Mouse (Mus musculus): ENCODE measurements around the gene Ccin. TPM values are rescaled to one million over a fixed set of nuclear protein-coding genes. Genes with fewer than 3 reads are reported as not detected.

Gene Ccin
- total and polyA plus RNA-seq, 3 experiments = not detected

GRCm38 (mm10) chr4:43965856-43966535 is 17.3 kb upstream of the Ccin start:
- Histone ChIP-seq H3K4me1 (ENCODE audit: control insufficient read depth in 1 of 2, insufficient read depth in 2 of 2) (peaks cover 46 to 93% of the 10 kb centered on the region in 2 experiments), H3K79me2 (replicated peaks; ENCODE audit: control insufficient read depth, extremely low read depth, insufficient read depth, poor library complexity, severe bottlenecking) (no peaks in the 10 kb centered on the region; the same call in 1 of the 2 replicates), H3K4me2 (ENCODE audit: insufficient read depth, low read depth, poor library complexity, severe bottlenecking) (no peak overlapping the region), H3K27ac (ENCODE audit: insufficient read depth, low read depth) (peak overlapping the region; percentile 11; the same call in 1 of the 2 replicates), H3K9me3 (replicated peaks; ENCODE audit: low read length) (no peaks in the 10 kb centered on the region), H3K27me3 (replicated peaks) (no peaks in the 10 kb centered on the region), H3K36me3 (replicated peaks in 1 of 2; ENCODE audit: control insufficient read depth in 1 of 2, insufficient read depth in 1 of 2, low read length in 1 of 2) (peaks cover 9 to 58% of the 10 kb centered on the region in 2 experiments), H3K4me3 (replicated peaks in 1 of 3; ENCODE audit: low read depth in 2 of 3, low read length in 2 of 3, poor library complexity in 1 of 3) (peak overlapping the region in 1 of 3 experiments; percentile 9), H3K9ac (ENCODE audit: insufficient read depth, low read depth) (no peak overlapping the region)
- DNase-seq (ENCODE audit: extremely low read depth) = no peak
- dilution Hi-C loops (cut with MboI; ENCODE audit: extremely low pct_ligation_motif_present, extremely low pct_unique_long_range_greater_than_20kb, low sequenced_read_pairs) (no loop called here), in situ Hi-C loops (cut with MboI; ENCODE audit: low pct_ligation_motif_present, low pct_unique_long_range_greater_than_20kb, low sequenced_read_pairs) (no loop called here)
- TF ChIP-seq KAT2A (IDR thresholded peaks at IDR 0.05; ENCODE audit: insufficient replicate concordance, low read length) (no peak), ZC3H11A (IDR thresholded peaks at IDR 0.05; ENCODE audit: low read depth, low read length) (no peak), JUN (IDR thresholded peaks at IDR 0.05; ENCODE audit: insufficient read depth, low read depth, low read length) (no peak), MXI1 (IDR thresholded peaks at IDR 0.05; ENCODE audit: low read depth, low read length) (no peak), ZNF384 (IDR thresholded peaks at IDR 0.05; ENCODE audit: low read depth, low read length) (no peak), MAFK (IDR thresholded peaks at IDR 0.05; ENCODE audit: insufficient replicate concordance, low read length) (no peak), TCF12 (IDR thresholded peaks at IDR 0.05; ENCODE audit: low read depth, low read length) (no peak), POLR2A (IDR thresholded peaks at IDR 0.05; ENCODE audit: low read depth, low read length) (no peak), RAD21 (IDR thresholded peaks at IDR 0.05; ENCODE audit: low read depth, low read length) (no peak), BHLHE40 (IDR thresholded peaks at IDR 0.05; ENCODE audit: low read depth, low read length) (no peak)

GRCm38 (mm10) chr4:43968650-43969049 is 14.6 kb upstream of the Ccin start:
- H3K79me2 ChIP-seq (replicated peaks; ENCODE audit: control insufficient read depth, extremely low read depth, insufficient read depth, poor library complexity, severe bottlenecking) = peaks cover 3% of the 10 kb centered on the region; the same call in 1 of the 2 replicates
- H3K9me3 ChIP-seq (replicated peaks; ENCODE audit: low read length) = no peaks in the 10 kb centered on the region
- H3K4me3 ChIP-seq (replicated peaks in 1 of 3; ENCODE audit: low read depth in 2 of 3, low read length in 2 of 3, poor library complexity in 1 of 3) = peak overlapping the region in 1 of 3 experiments; percentile 5
- H3K9ac ChIP-seq (ENCODE audit: insufficient read depth, low read depth) = peak overlapping the region; percentile 9; the same call in 1 of the 2 replicates
- DNase-seq (ENCODE audit: extremely low read depth) = peak; percentile 84
- dilution Hi-C loops (cut with MboI; ENCODE audit: extremely low pct_ligation_motif_present, extremely low pct_unique_long_range_greater_than_20kb, low sequenced_read_pairs) (no loop called here), in situ Hi-C loops (cut with MboI; ENCODE audit: low pct_ligation_motif_present, low pct_unique_long_range_greater_than_20kb, low sequenced_read_pairs) (no loop called here)
- no peaks in the 10 kb centered on the region for H3K27me3 ChIP-seq (replicated peaks)
- H3K4me2 ChIP-seq (ENCODE audit: insufficient read depth, low read depth, poor library complexity, severe bottlenecking) = peak overlapping the region; percentile 64; the same call in 1 of the 2 replicates
- no peak overlapping the region for H3K27ac ChIP-seq (ENCODE audit: insufficient read depth, low read depth)
- peaks cover 61 to 91% of the 10 kb centered on the region in 2 experiments for H3K4me1 ChIP-seq (ENCODE audit: control insufficient read depth in 1 of 2, insufficient read depth in 2 of 2)
- TF ChIP-seq RAD21 (IDR thresholded peaks at IDR 0.05; ENCODE audit: low read depth, low read length) (no peak), SIN3A (IDR thresholded peaks at IDR 0.05; ENCODE audit: low read length) (peak; percentile 26; the same call in 1 of the 2 replicates), IRF4 (IDR thresholded peaks at IDR 0.05; ENCODE audit: low read depth, low read length) (peak; percentile 42; the same call in 1 of the 2 replicates), BHLHE40 (IDR thresholded peaks at IDR 0.05; ENCODE audit: low read depth, low read length) (peak; percentile 59), MAX (IDR thresholded peaks at IDR 0.05; ENCODE audit: low read length) (no peak), RCOR1 (conservative IDR thresholded peaks at IDR 0.05; ENCODE audit: low read depth, low read length) (no peak), E2F4 (IDR thresholded peaks at IDR 0.05; ENCODE audit: insufficient replicate concordance, low read depth, low read length) (no peak), TCF12 (IDR thresholded peaks at IDR 0.05; ENCODE audit: low read depth, low read length) (peak; percentile 59; the same call in 1 of the 2 replicates), POLR2A (IDR thresholded peaks at IDR 0.05; ENCODE audit: low read depth, low read length) (peak; percentile 40; the same call in 1 of the 2 replicates), PAX5 (IDR thresholded peaks at IDR 0.05; ENCODE audit: low read length) (no peak), MAZ (IDR thresholded peaks at IDR 0.05; ENCODE audit: low read depth, low read length) (no peak), MYC (IDR thresholded peaks at IDR 0.05; ENCODE audit: low read depth, low read length) (0 out of 2 replicates have a peak, but pooled peaks have one; percentile 4), CHD2 (IDR thresholded peaks at IDR 0.05; ENCODE audit: low read length) (no peak), ZC3H11A (IDR thresholded peaks at IDR 0.05; ENCODE audit: low read depth, low read length) (no peak), CHD1 (IDR thresholded peaks at IDR 0.05; ENCODE audit: low read depth, low read length) (0 out of 2 replicates have a peak, but pooled peaks have one; percentile 29), UBTF (IDR thresholded peaks at IDR 0.05; ENCODE audit: low read depth, low read length) (0 out of 2 replicates have a peak, but pooled peaks have one; percentile 74), TBP (conservative IDR thresholded peaks at IDR 0.05; ENCODE audit: low read depth, low read length) (0 out of 2 replicates have a peak, but pooled peaks have one; percentile 51), MEF2A (IDR thresholded peaks at IDR 0.05; ENCODE audit: borderline replicate concordance, low read depth, low read length) (no peak; the same call in 1 of the 2 replicates), ZKSCAN1 (IDR thresholded peaks at IDR 0.05; ENCODE audit: borderline replicate concordance, low read depth, low read length) (no peak), KAT2A (IDR thresholded peaks at IDR 0.05; ENCODE audit: insufficient replicate concordance, low read length) (no peak), ETS1 (conservative IDR thresholded peaks at IDR 0.05; ENCODE audit: low read depth, low read length) (peak; percentile 71), ZMIZ1 (IDR thresholded peaks at IDR 0.05; ENCODE audit: low read depth, low read length) (no peak), ZNF384 (IDR thresholded peaks at IDR 0.05; ENCODE audit: low read depth, low read length) (no peak), USF2 (conservative IDR thresholded peaks at IDR 0.05; ENCODE audit: low read depth, low read length) (no peak), EP300 (IDR thresholded peaks at IDR 0.05; ENCODE audit: low read length) (no peak), ELF1 (IDR thresholded peaks at IDR 0.05; ENCODE audit: low read depth, low read length) (no peak)
- peaks cover 9 to 44% of the 10 kb centered on the region in 2 experiments for H3K36me3 ChIP-seq (replicated peaks in 1 of 2; ENCODE audit: control insufficient read depth in 1 of 2, insufficient read depth in 1 of 2, low read length in 1 of 2)
